Mouse (Mus musculus) stomach, postnatal 0 days (tissue): Measurements from ENCODE around the gene Mtus2.

Source experiments
- CTCF ChIP-seq: IDR thresholded peaks from 2 replicates; pipeline ENCODE4 v1.5.1; 2016; ENCODE audit warnings: antibody characterized with exemption, low read depth, mild to moderate bottlenecking, moderate library complexity
- EP300 ChIP-seq: optimal IDR thresholded peaks from 2 replicates; pipeline ENCODE3; 2016; ENCODE audit warnings: antibody characterized with exemption

DNA sequence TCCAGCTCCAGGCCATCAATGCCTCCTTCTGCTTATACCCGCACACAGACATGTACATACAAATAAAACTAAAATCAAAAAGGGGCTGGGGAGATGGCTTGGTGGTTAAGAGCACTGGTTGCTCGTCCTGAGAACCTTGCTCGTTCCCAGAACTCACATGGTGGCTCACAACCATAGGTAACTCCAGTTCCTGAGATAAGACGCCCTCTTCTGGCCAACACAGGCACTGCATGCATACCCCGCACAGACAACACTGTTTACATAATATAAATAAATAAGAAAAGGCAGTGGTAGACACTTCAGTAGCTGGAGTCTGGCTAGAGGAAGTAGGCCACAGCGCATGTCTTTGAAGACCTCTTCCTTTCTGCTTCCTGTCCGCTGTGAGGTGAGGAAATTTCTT, 335.7 kb downstream of the Mtus2 start:
- TF ChIP-seq CTCF (no peak), EP300 (no peak)
